ENCODE assay signal across 12 mouse cellular contexts in genomic region chr19:21126670-21127069, GRCm38 (mm10).
"Had no signal": no experiment of that assay in that cellular context is flagged by ENCODE, and none has a peak within 500 bp of the region (broad histone marks: within the 10 kb centered on the region; RNA-seq: fewer than 3 reads in every experiment).

No protein-coding gene starts in this region.

- H3K4me2 ChIP-seq: liver, embryonic 11.5 days; lung, embryonic 15.5 days; midbrain, embryonic 15.5 days; neural tube, embryonic 13.5 days had no signal

- H3K27ac ChIP-seq: left cerebral cortex, adult 2 months; limb, embryonic 10.5 days; lung, embryonic 15.5 days; midbrain, embryonic 10.5 days; midbrain, embryonic 15.5 days; neural tube, embryonic 13.5 days had no signal

- DNase-seq: kidney, postnatal 4 days; right cerebral cortex, postnatal 25 days; thymus, postnatal 4 days had no signal

- H3K4me3 ChIP-seq: left cerebral cortex, adult 2 months; limb, embryonic 10.5 days; lung, embryonic 15.5 days; midbrain, embryonic 10.5 days; midbrain, embryonic 15.5 days; neural tube, embryonic 13.5 days had no signal

- H3K9ac ChIP-seq: lung, embryonic 15.5 days; midbrain, embryonic 15.5 days; neural tube, embryonic 13.5 days had no signal

- H3K9me3 ChIP-seq: limb, embryonic 10.5 days; lung, embryonic 15.5 days; midbrain, embryonic 10.5 days; midbrain, embryonic 15.5 days; neural tube, embryonic 13.5 days had no signal

- H3K27me3 ChIP-seq: lung, embryonic 15.5 days; midbrain, embryonic 15.5 days; neural tube, embryonic 13.5 days had no signal

- H3K4me1 ChIP-seq: limb, embryonic 10.5 days; lung, embryonic 15.5 days; midbrain, embryonic 15.5 days; neural tube, embryonic 13.5 days had no signal

- ATAC-seq: inflammation-experienced regulatory T-cells, adult 6 months; intestine, postnatal 0 days; midbrain, embryonic 15.5 days had no signal

- H3K36me3 ChIP-seq: limb, embryonic 10.5 days; lung, embryonic 15.5 days; midbrain, embryonic 10.5 days; midbrain, embryonic 15.5 days; neural tube, embryonic 13.5 days had no signal
